Mouse (Mus musculus) thymus, postnatal 36 days (tissue): Measurements from ENCODE around the gene Atp1a4.

Experiments
- DNase-seq, 2 experiments: peaks; one replicate each; pipeline ENCODE4 v3.0.0; 2022; ENCODE audit warnings: mixed read lengths in 2 of 2

The Atp1a4 gene

GRCm38 (mm10) chr1:172218164-172218910, 39.9 kb downstream of the Atp1a4 start:
- DNase-seq, result no peak

- peak; percentile 92 to 93 for DNase-seq
These were observed 41.1 kb downstream of the Atp1a4 start for GRCm38 (mm10) chr1:172217148-172217547.

GRCm38 (mm10) chr1:172214748-172215147, 43.5 kb downstream of the Atp1a4 start:
- DNase-seq, result no peak

GRCm38 (mm10) chr1:172213771-172214170, 44.4 kb downstream of the Atp1a4 start:
- no peak for DNase-seq

- no peak for DNase-seq
These were observed 45.4 kb downstream of the Atp1a4 start for GRCm38 (mm10) chr1:172212776-172213175.

- DNase-seq, result no peak
These were observed 51.1 kb downstream of the Atp1a4 start for GRCm38 (mm10) chr1:172207111-172207584.

- peak; percentile 66 to 77 for DNase-seq
These were observed 51.9 kb downstream of the Atp1a4 start, which contains the start of gene Pea15a for GRCm38 (mm10) chr1:172206141-172206917. Pea15a (minus strand) TSS chr1:172206804.

- DNase-seq, result no peak
These were observed 52.5 kb downstream of the Atp1a4 start for GRCm38 (mm10) chr1:172205741-172206087.

- DNase-seq, result no peak
These were observed 53.1 kb downstream of the Atp1a4 start for GRCm38 (mm10) chr1:172204814-172205740.

- DNase-seq, result no peak
These were observed 54.0 kb downstream of the Atp1a4 start for GRCm38 (mm10) chr1:172204033-172204813.

- DNase-seq, result no peak
These were observed 54.6 kb downstream of the Atp1a4 start for GRCm38 (mm10) chr1:172203566-172203965.

- no peak for DNase-seq
These were observed 55.2 kb downstream of the Atp1a4 start for GRCm38 (mm10) chr1:172202894-172203522.

- DNase-seq, result no peak
These were observed 56.0 kb downstream of the Atp1a4 start for GRCm38 (mm10) chr1:172201967-172202880.

- DNase-seq, result no peak
These were observed 57.3 kb downstream of the Atp1a4 start for GRCm38 (mm10) chr1:172200871-172201447.

- DNase-seq, result no peak
These were observed 58.1 kb downstream of the Atp1a4 start for GRCm38 (mm10) chr1:172200161-172200560.

GRCm38 (mm10) chr1:172198996-172199395, 59.2 kb downstream of the Atp1a4 start:
- DNase-seq, result no peak

GRCm38 (mm10) chr1:172198316-172198715, 59.9 kb downstream of the Atp1a4 start:
- DNase-seq, result no peak

- DNase-seq, result no peak
These were observed 60.4 kb downstream of the Atp1a4 start for GRCm38 (mm10) chr1:172197851-172198250.

- no peak for DNase-seq
These were observed 61.1 kb downstream of the Atp1a4 start for GRCm38 (mm10) chr1:172197146-172197545.

GRCm38 (mm10) chr1:172194435-172194834, 63.8 kb downstream of the Atp1a4 start:
- DNase-seq, result no peak
